Mouse (Mus musculus) ES-Bruce4 (cell line): ENCODE data around the gene Cnot4.

Source experiments
- CTCF ChIP-seq: IDR thresholded peaks from one replicate; pipeline ENCODE4 v1.8.1; 2011; ENCODE audit warnings: low read depth, low read length
- EP300 ChIP-seq: IDR thresholded peaks from 2 replicates; pipeline ENCODE4 v1.6.1; 2011; ENCODE audit warnings: low read depth, low read length; ENCODE audit not compliant: insufficient read depth
- POLR2A ChIP-seq: IDR thresholded peaks from one replicate; pipeline ENCODE4 v1.8.1; 2011; ENCODE audit warnings: low read length; ENCODE audit not compliant: insufficient read depth

- no peak for TF ChIP-seq POLR2A
- TF ChIP-seq CTCF = peak; percentile 52
- no peak for TF ChIP-seq EP300
Measured at GRCm38 (mm10) chr6:34999101-34999500, 134.4 kb downstream of the Cnot4 start.
